In the genomic region with DNA sequence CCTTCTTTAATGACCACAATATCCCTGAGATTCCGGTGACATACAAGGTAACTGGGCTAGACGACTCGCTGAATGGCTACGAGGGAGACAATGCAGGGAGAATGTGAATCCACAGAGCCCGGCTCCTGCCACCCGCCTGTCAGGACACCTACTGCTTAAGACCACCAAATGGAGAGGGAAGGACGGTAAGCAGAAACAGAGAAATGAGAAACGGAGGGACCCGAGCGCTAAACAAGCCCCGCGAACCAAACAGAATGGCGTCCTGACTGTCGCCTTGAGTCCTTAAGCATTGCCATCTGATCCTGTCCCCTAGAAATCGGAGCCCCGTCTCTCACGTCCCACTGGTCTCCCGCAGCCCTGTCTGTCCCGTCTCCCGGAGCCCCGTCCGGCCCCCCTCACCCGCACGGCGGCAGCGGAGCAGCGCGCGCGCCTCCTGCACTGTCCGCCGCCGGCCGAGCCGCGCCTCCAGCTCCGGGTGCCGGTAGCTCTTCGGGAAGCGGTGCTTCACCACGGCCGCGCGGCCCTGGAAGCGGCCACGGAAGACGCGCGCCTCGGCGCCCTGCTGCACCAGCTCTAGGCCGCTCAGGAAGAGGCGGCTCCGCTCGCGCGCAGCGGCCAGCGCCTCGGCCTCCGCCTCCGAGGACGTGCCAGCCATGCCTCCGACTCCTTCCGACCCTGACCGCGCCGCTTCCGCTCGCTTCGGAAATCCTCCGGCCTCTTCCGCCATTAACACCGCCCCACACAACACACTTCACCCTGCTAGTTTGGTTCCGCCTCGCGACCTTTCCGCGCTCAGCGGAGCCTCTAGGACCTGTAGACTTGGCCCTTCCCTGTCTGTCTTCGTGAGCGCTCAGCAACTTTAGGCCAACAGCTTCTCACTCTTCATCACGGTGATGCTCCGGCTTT, we compare ENCODE assay signal across 8 mouse cellular contexts. TPM values are rescaled to one million over a fixed set of nuclear protein-coding genes. Genes with fewer than 3 reads are reported as not detected.
A peak's percentile ranks its signal among the peaks of the same experiment; 100 is the strongest.
DNase-seq lines count a peak whose midpoint lies in the region; ATAC-seq and TF ChIP-seq lines count a peak whose summit lies in the region.

A gene (minus strand): TSS at position 677 of the 906 bp plus-strand sequence.

- under 1% methylated on average over 84 of the region's 84 CpGs for WGBS in heart, embryonic 10.5 days
- WGBS in kidney, embryonic 14.5 days: under 1% methylated on average over 62 of the region's 84 CpGs
- WGBS in liver, adult 2 months: under 1% methylated on average over 84 of the region's 84 CpGs

- ATAC-seq in kidney, embryonic 14.5 days (ENCODE audit: low FRiP score, low TSS enrichment): peak; percentile 83
- ATAC-seq in monocyte, adult 5-6 weeks (replicated peaks; ENCODE audit: insufficient number of reproducible peaks, low FRiP score, low TSS enrichment, poor library complexity, severe bottlenecking): peak; percentile 91

- peak; percentile 83 for DNase-seq in CD4-positive helper T cell, adult 2 months (ENCODE audit: low read depth, low spot score)
- peak; percentile 93 for DNase-seq in brain, adult 2 months (ENCODE audit: low read depth, low spot score)
- DNase-seq in heart, embryonic 10.5 days (ENCODE audit: low spot score): peak; percentile 90
- DNase-seq in liver, adult 2 months (ENCODE audit: extremely low read depth, low read depth, low spot score): peak; percentile 73
- peak; percentile 78 for DNase-seq in spleen, postnatal 36 days (ENCODE audit: low spot score in 2 of 2)

- H3K9ac ChIP-seq in kidney, embryonic 14.5 days (ENCODE audit: low read depth, low read length): peak within 1 kb of the TSS; percentile 85
- H3K9ac ChIP-seq in liver, adult 2 months (ENCODE audit: low read depth, low read length): peak within 1 kb of the TSS; percentile 86

- peaks cover 23% of the 10 kb centered on the region for H3K36me3 ChIP-seq in erythroblast, embryonic 14.5 days (ENCODE audit: control insufficient read depth)
- peaks cover 29% of the 10 kb centered on the region for H3K36me3 ChIP-seq in heart, embryonic 10.5 days
- H3K36me3 ChIP-seq in kidney, embryonic 14.5 days (ENCODE audit: control insufficient read depth, insufficient read depth, low read length): peaks cover 27% of the 10 kb centered on the region
- peaks cover 3% of the 10 kb centered on the region; the same call in 1 of the 2 replicates for H3K36me3 ChIP-seq in liver, adult 2 months (ENCODE audit: control insufficient read depth, insufficient read depth, low read length)

- no peaks in the 10 kb centered on the region for H3K27me3 ChIP-seq in erythroblast, embryonic 14.5 days (ENCODE audit: control insufficient read depth)
- H3K27me3 ChIP-seq in heart, embryonic 10.5 days (ENCODE audit: insufficient read depth, poor library complexity, severe bottlenecking): 0 out of 2 replicates have a peak, but pooled peaks cover 4% of the 10 kb centered on the region
- no peaks in the 10 kb centered on the region for H3K27me3 ChIP-seq in kidney, embryonic 14.5 days (ENCODE audit: control insufficient read depth, insufficient read depth, low read length)
- H3K27me3 ChIP-seq in liver, adult 2 months (ENCODE audit: control insufficient read depth, insufficient read depth, low read length): no peaks in the 10 kb centered on the region

- peak within 1 kb of the TSS; percentile 53 for H3K4me2 ChIP-seq in kidney, embryonic 14.5 days (replicated peaks; ENCODE audit: low read depth, low read length)

- H3K4me1 ChIP-seq in erythroblast, embryonic 14.5 days (ENCODE audit: control insufficient read depth): peaks cover 18% of the 10 kb centered on the region
- H3K4me1 ChIP-seq in heart, embryonic 10.5 days: peaks cover 12% of the 10 kb centered on the region; the same call in 1 of the 2 replicates
- H3K4me1 ChIP-seq in kidney, embryonic 14.5 days (ENCODE audit: control insufficient read depth, insufficient read depth, low read length): peaks cover 5% of the 10 kb centered on the region
- peaks cover 2% of the 10 kb centered on the region; the same call in 1 of the 2 replicates for H3K4me1 ChIP-seq in liver, adult 2 months (ENCODE audit: control insufficient read depth, insufficient read depth, low read length)

- no peaks in the 10 kb centered on the region for H3K79me2 ChIP-seq in liver, adult 2 months (ENCODE audit: control insufficient read depth, insufficient read depth, low read length)

- TF ChIP-seq POLR2A in liver, adult 2 months (IDR thresholded peaks at IDR 0.05; ENCODE audit: extremely low read depth, insufficient read depth, low read length): peak; percentile 42; the same call in 1 of the 2 replicates

- H3K4me3 ChIP-seq in erythroblast, embryonic 14.5 days (replicated peaks): peak within 1 kb of the TSS; percentile 73
- H3K4me3 ChIP-seq in heart, embryonic 10.5 days: peak within 1 kb of the TSS; percentile 81
- H3K4me3 ChIP-seq in kidney, embryonic 14.5 days (ENCODE audit: low read length): peak within 1 kb of the TSS; percentile 78
- H3K4me3 ChIP-seq in liver, adult 2 months (ENCODE audit: insufficient read depth, low read depth, low read length): peak within 1 kb of the TSS; percentile 70

- H3K27ac ChIP-seq in heart, embryonic 10.5 days: peak within 1 kb of the TSS; percentile 86
- H3K27ac ChIP-seq in kidney, embryonic 14.5 days (ENCODE audit: low read depth, low read length): peak within 1 kb of the TSS; percentile 67
- H3K27ac ChIP-seq in liver, adult 2 months (replicated peaks; ENCODE audit: insufficient read depth, low read depth, low read length): no peak within 1 kb of the TSS

- no peaks in the 10 kb centered on the region for H3K9me3 ChIP-seq in erythroblast, embryonic 14.5 days (ENCODE audit: control insufficient read depth, low read length)
- H3K9me3 ChIP-seq in heart, embryonic 10.5 days: no peaks in the 10 kb centered on the region
- H3K9me3 ChIP-seq in kidney, embryonic 14.5 days (ENCODE audit: control insufficient read depth, low read length): no peaks in the 10 kb centered on the region

- no peak for TF ChIP-seq CTCF in liver, adult 2 months (IDR thresholded peaks at IDR 0.05; ENCODE audit: low read depth, low read length)

RNA-seq across cellular contexts. Expression of the gene that starts here (rescaled TPM):
- 0.97 and 1.3 TPM in 2 replicates for polyA plus RNA-seq in erythroblast, embryonic 14.5 days (2012)
- 31.7 and 42.2 TPM in 2 replicates for polyA plus RNA-seq in heart, embryonic 10.5 days (2016; fragmentation: Nextera tagmentation; extraction: Ambion mirVana)
- 27.0 and 42.5 TPM in 2 replicates for polyA plus RNA-seq in kidney, embryonic 14.5 days (2014; fragmentation: Nextera tagmentation; extraction: Ambion mirVana)
- total RNA-seq in liver, adult 2 months (2014; rRNA removed): 4.1 and 5.6 TPM in 2 replicates
- polyA plus RNA-seq in liver, adult 2 months (2012; rRNA removed): 9.3 and 11.3 TPM in 2 replicates
- total RNA-seq in monocyte, adult 5-6 weeks (2017): 4.5 to 14.9 TPM (median 5.4 TPM) in 3 replicates
